Comparison of ENCODE assay signal across 11 mouse cellular contexts in genomic region chr1:91861511-91861910, GRCm38 (mm10).
"Had no signal": no experiment of that assay in that cellular context is flagged by ENCODE, and none has a peak within 500 bp of the region (broad histone marks: within the 10 kb centered on the region; RNA-seq: fewer than 3 reads in every experiment).

No protein-coding gene starts in this region.

- H3K27me3 ChIP-seq: limb, embryonic 15.5 days; liver, embryonic 15.5 days; lung, embryonic 15.5 days; midbrain, embryonic 13.5 days had no signal

- H3K9ac ChIP-seq: limb, embryonic 15.5 days; liver, embryonic 15.5 days; lung, embryonic 15.5 days; midbrain, embryonic 13.5 days had no signal

- H3K4me3 ChIP-seq: left cerebral cortex, adult 2 months; limb, embryonic 15.5 days; liver, embryonic 15.5 days; lung, embryonic 15.5 days; midbrain, embryonic 13.5 days had no signal

- H3K36me3 ChIP-seq: limb, embryonic 15.5 days; liver, embryonic 15.5 days; lung, embryonic 15.5 days; midbrain, embryonic 13.5 days had no signal

- H3K27ac ChIP-seq: left cerebral cortex, adult 2 months; limb, embryonic 15.5 days; liver, embryonic 15.5 days; lung, embryonic 15.5 days; macrophage; midbrain, embryonic 13.5 days; stomach, postnatal 0 days had no signal

- H3K4me1 ChIP-seq: limb, embryonic 15.5 days; liver, embryonic 15.5 days; midbrain, embryonic 13.5 days had no signal

- H3K9me3 ChIP-seq: limb, embryonic 15.5 days; liver, embryonic 15.5 days; lung, embryonic 15.5 days; midbrain, embryonic 13.5 days had no signal

- H3K4me2 ChIP-seq: limb, embryonic 15.5 days; liver, embryonic 15.5 days; lung, embryonic 15.5 days; midbrain, embryonic 13.5 days had no signal

- DNase-seq: kidney, adult 18-20 months; kidney, postnatal 14 days; lung, postnatal 14 days; thymus, postnatal 4 days had no signal

- ATAC-seq: midbrain, embryonic 13.5 days had no signal
